Comparison of ENCODE assay signal across 8 mouse cellular contexts in genomic region chr13:100014906-100015895, GRCm38 (mm10). TPM values are rescaled to one million over a fixed set of nuclear protein-coding genes. Genes with fewer than 3 reads are reported as not detected.
A peak's percentile ranks its signal among the peaks of the same experiment; 100 is the strongest.
DNase-seq lines count a peak whose midpoint lies in the region; ATAC-seq and TF ChIP-seq lines count a peak whose summit lies in the region.

Gene Mccc2 (minus strand): TSS chr13:100015639.

- H3K27ac ChIP-seq in forebrain, embryonic 10.5 days: peak within 1 kb of the TSS; percentile 85
- peak within 1 kb of the TSS; percentile 66 for H3K27ac ChIP-seq in heart, embryonic 15.5 days
- peak within 1 kb of the TSS; percentile 22; the same call in 1 of the 2 replicates for H3K27ac ChIP-seq in liver, embryonic 14.5 days
- H3K27ac ChIP-seq in neural tube, embryonic 11.5 days (ENCODE audit: low read depth, low read length): 0 out of 2 replicates have a peak within 1 kb of the TSS, but pooled peaks have one; percentile 20
- peak within 1 kb of the TSS; percentile 85 for H3K27ac ChIP-seq in stomach, postnatal 0 days (replicated peaks)

- peaks cover 26% of the 10 kb centered on the region for H3K4me1 ChIP-seq in forebrain, embryonic 10.5 days
- peaks cover 15% of the 10 kb centered on the region; the same call in 1 of the 2 replicates for H3K4me1 ChIP-seq in heart, embryonic 15.5 days (replicated peaks)
- H3K4me1 ChIP-seq in liver, embryonic 14.5 days (replicated peaks; ENCODE audit: control insufficient read depth in 2 of 2, insufficient read depth in 2 of 2, low read length in 1 of 2): peaks cover 9 to 13% of the 10 kb centered on the region in 2 experiments; a peak in 3 of 4 replicates
- H3K4me1 ChIP-seq in neural tube, embryonic 11.5 days (ENCODE audit: control insufficient read depth, insufficient read depth, low read length): peaks cover 6% of the 10 kb centered on the region; the same call in 1 of the 2 replicates
- H3K4me1 ChIP-seq in stomach, postnatal 0 days (replicated peaks; ENCODE audit: control insufficient read depth, insufficient read depth): 0 out of 2 replicates have a peak, but pooled peaks cover 4% of the 10 kb centered on the region

- peaks cover 5% of the 10 kb centered on the region for H3K36me3 ChIP-seq in forebrain, embryonic 10.5 days (replicated peaks)
- peaks cover 5% of the 10 kb centered on the region for H3K36me3 ChIP-seq in heart, embryonic 15.5 days
- peaks cover 2% of the 10 kb centered on the region for H3K36me3 ChIP-seq in liver, embryonic 14.5 days (replicated peaks; ENCODE audit: control insufficient read depth, insufficient read depth, low read depth)
- no peaks in the 10 kb centered on the region for H3K36me3 ChIP-seq in neural tube, embryonic 11.5 days (ENCODE audit: control insufficient read depth, insufficient read depth, low read length)
- H3K36me3 ChIP-seq in stomach, postnatal 0 days (ENCODE audit: control insufficient read depth, insufficient read depth, low read length): no peaks in the 10 kb centered on the region

- peak; percentile 100 for ATAC-seq in heart, embryonic 15.5 days (replicated peaks; ENCODE audit: insufficient number of reproducible peaks, insufficient read depth, low FRiP score, low read depth)
- peak; percentile 100 for ATAC-seq in liver, embryonic 14.5 days (ENCODE audit: insufficient read depth)
- peak; percentile 100 for ATAC-seq in neural tube, embryonic 11.5 days (ENCODE audit: insufficient read depth, low FRiP score, low TSS enrichment)
- ATAC-seq in stomach, postnatal 0 days (ENCODE audit: low FRiP score, low TSS enrichment): peak; percentile 100

- H3K27me3 ChIP-seq in forebrain, embryonic 10.5 days (ENCODE audit: poor library complexity, severe bottlenecking): no peaks in the 10 kb centered on the region
- H3K27me3 ChIP-seq in heart, embryonic 15.5 days: no peaks in the 10 kb centered on the region
- H3K27me3 ChIP-seq in liver, embryonic 14.5 days (ENCODE audit: control insufficient read depth, insufficient read depth, low read length): no peaks in the 10 kb centered on the region
- H3K27me3 ChIP-seq in neural tube, embryonic 11.5 days (ENCODE audit: control insufficient read depth, insufficient read depth, low read length): no peaks in the 10 kb centered on the region
- H3K27me3 ChIP-seq in stomach, postnatal 0 days (ENCODE audit: control insufficient read depth, insufficient read depth, low read length): no peaks in the 10 kb centered on the region

- H3K4me2 ChIP-seq in heart, embryonic 15.5 days: peak within 1 kb of the TSS; percentile 85
- H3K4me2 ChIP-seq in liver, embryonic 14.5 days (ENCODE audit: low read depth): peak within 1 kb of the TSS; percentile 90
- peak within 1 kb of the TSS; percentile 87 for H3K4me2 ChIP-seq in neural tube, embryonic 11.5 days (ENCODE audit: low read depth)
- H3K4me2 ChIP-seq in stomach, postnatal 0 days (replicated peaks; ENCODE audit: low read depth): peak within 1 kb of the TSS; percentile 93

- no peak for TF ChIP-seq CTCF in liver, embryonic 14.5 days (IDR thresholded peaks at IDR 0.05; ENCODE audit: low read depth)
- no peak for TF ChIP-seq CTCF in stomach, postnatal 0 days (IDR thresholded peaks at IDR 0.05; ENCODE audit: low read depth)

- peak within 1 kb of the TSS; percentile 81 for H3K4me3 ChIP-seq in forebrain, embryonic 10.5 days
- peak within 1 kb of the TSS; percentile 76 for H3K4me3 ChIP-seq in heart, embryonic 15.5 days
- H3K4me3 ChIP-seq in liver, embryonic 14.5 days (ENCODE audit: insufficient read depth in 1 of 2, low read depth in 2 of 2, low read length in 2 of 2): peak within 1 kb of the TSS; percentile 58 to 69
- peak within 1 kb of the TSS; percentile 69 for H3K4me3 ChIP-seq in neural tube, embryonic 11.5 days (ENCODE audit: low read depth, low read length)
- H3K4me3 ChIP-seq in stomach, postnatal 0 days (ENCODE audit: low read depth, low read length): peak within 1 kb of the TSS; percentile 71

- WGBS in forebrain, embryonic 10.5 days: 5% methylated on average over 47 of the region's 47 CpGs
- 4% methylated on average over 43 of the region's 47 CpGs for WGBS in heart, embryonic 15.5 days
- WGBS in liver, embryonic 14.5 days (ENCODE audit: insufficient replicate concordance): 5% methylated on average over 47 of the region's 47 CpGs
- 5% methylated on average over 45 of the region's 47 CpGs for WGBS in neural tube, embryonic 11.5 days
- WGBS in stomach, postnatal 0 days: 2% methylated on average over 43 of the region's 47 CpGs

- DNase-seq in CD8-positive naive resting alpha-beta T cell, adult 2 months (ENCODE audit: low read depth in 2 of 2, low spot score in 2 of 2): peak; percentile 44 to 54
- peak; percentile 78 for DNase-seq in c-Kit-positive CD71-negative TER-119-negative erythroid progenitor cells, embryonic 14.5 days (ENCODE audit: low read depth)
- DNase-seq in forebrain, embryonic 10.5 days (ENCODE audit: extremely low spot score, low spot score): peak; percentile 92
- peak; percentile 90 to 96 for DNase-seq in kidney, postnatal 25 days
- DNase-seq in liver, embryonic 14.5 days (ENCODE audit: low read depth in 3 of 3, low spot score in 3 of 3): peak; percentile 82 to 84 (median 83)
- peak; percentile 94 for DNase-seq in neural tube, embryonic 11.5 days (ENCODE audit: low spot score)
- peak; percentile 95 for DNase-seq in stomach, postnatal 0 days (ENCODE audit: low spot score)

- H3K9me3 ChIP-seq in forebrain, embryonic 10.5 days: no peaks in the 10 kb centered on the region
- no peaks in the 10 kb centered on the region for H3K9me3 ChIP-seq in heart, embryonic 15.5 days (replicated peaks)
- H3K9me3 ChIP-seq in liver, embryonic 14.5 days (ENCODE audit: control insufficient read depth, low read length): no peaks in the 10 kb centered on the region
- H3K9me3 ChIP-seq in neural tube, embryonic 11.5 days (ENCODE audit: control insufficient read depth, low read length): no peaks in the 10 kb centered on the region
- no peaks in the 10 kb centered on the region for H3K9me3 ChIP-seq in stomach, postnatal 0 days (ENCODE audit: control insufficient read depth, low read length)

- H3K9ac ChIP-seq in heart, embryonic 15.5 days: peak within 1 kb of the TSS; percentile 76
- peak within 1 kb of the TSS; percentile 57 for H3K9ac ChIP-seq in liver, embryonic 14.5 days (replicated peaks)
- peak within 1 kb of the TSS; percentile 74 for H3K9ac ChIP-seq in neural tube, embryonic 11.5 days (ENCODE audit: low read length)
- H3K9ac ChIP-seq in stomach, postnatal 0 days (ENCODE audit: low read length): peak within 1 kb of the TSS; percentile 83

- no peak for TF ChIP-seq EP300 in liver, embryonic 14.5 days (IDR thresholded peaks at IDR 0.05; ENCODE audit: low read depth)
- no peak for TF ChIP-seq EP300 in stomach, postnatal 0 days (optimal IDR thresholded peaks at IDR 0.05)

RNA-seq across cellular contexts. Expression of gene Mccc2, which starts in this region (rescaled TPM):
- polyA plus RNA-seq in forebrain, embryonic 10.5 days (2016; fragmentation: Nextera tagmentation; extraction: Ambion mirVana): 41.7 and 42.0 TPM in 2 replicates
- 28.9 and 30.8 TPM in 2 replicates for polyA plus RNA-seq in heart, embryonic 15.5 days (2015; fragmentation: Nextera tagmentation; extraction: Ambion mirVana)
- polyA plus RNA-seq in liver, embryonic 14.5 days (2012; rRNA removed): 5.4 and 6.9 TPM in 2 replicates
- polyA plus RNA-seq in liver, embryonic 14.5 days (2014; fragmentation: Nextera tagmentation; extraction: Ambion mirVana): 14.7 and 17.6 TPM in 2 replicates
- polyA plus RNA-seq in neural tube, embryonic 11.5 days (2014; fragmentation: Nextera tagmentation; extraction: Ambion mirVana): 37.8 and 39.0 TPM in 2 replicates
- polyA plus RNA-seq in stomach, postnatal 0 days (2015; fragmentation: Nextera tagmentation; extraction: Ambion mirVana): 27.5 and 32.1 TPM in 2 replicates

Comparison
In these comparisons a context has a peak if more than half of its experiments do, and no peak if none do; other contexts are left out.
1. Peak in every context shown above with its lines: DNase-seq, ATAC-seq, H3K4me3 ChIP-seq and H3K27ac ChIP-seq.
2. H3K27ac ChIP-seq: peak in every context shown above with its lines; median percentile 85 in forebrain, embryonic 10.5 days; 85 in stomach, postnatal 0 days; 66 in heart, embryonic 15.5 days; 22 in liver, embryonic 14.5 days; 20 in neural tube, embryonic 11.5 days.